Comparison of ENCODE assay signal across 16 mouse cellular contexts in genomic region chr4:76405862-76406454, GRCm38 (mm10).
DNase-seq lines count a peak whose midpoint lies in the region; ATAC-seq lines count a peak whose summit lies in the region.
"Had no signal": no experiment of that assay in that cellular context is flagged by ENCODE, and none has a peak within 500 bp of the region (broad histone marks: within the 10 kb centered on the region; RNA-seq: fewer than 3 reads in every experiment).

No protein-coding gene starts in this region.

- H3K4me2 ChIP-seq in hindbrain, embryonic 14.5 days (replicated peaks) = no peak overlapping the region
- no peak overlapping the region for H3K4me2 ChIP-seq in forebrain, embryonic 14.5 days (ENCODE audit: low read length)
- H3K4me2 ChIP-seq in neural tube, embryonic 14.5 days (ENCODE audit: low read depth, low read length) = no peak overlapping the region
- H3K4me2 ChIP-seq: limb, embryonic 13.5 days had no signal

- no peak overlapping the region for H3K27ac ChIP-seq in hindbrain, embryonic 10.5 days
- no peak overlapping the region for H3K27ac ChIP-seq in hindbrain, embryonic 14.5 days
- no peak overlapping the region for H3K27ac ChIP-seq in forebrain, embryonic 14.5 days (ENCODE audit: low read depth, low read length)
- H3K27ac ChIP-seq in midbrain, embryonic 10.5 days (replicated peaks) = 0 out of 2 replicates have a peak overlapping the region, but pooled peaks have one; percentile 7
- no peak overlapping the region for H3K27ac ChIP-seq in neural tube, embryonic 14.5 days (ENCODE audit: low read depth, low read length)
- H3K27ac ChIP-seq: heart, embryonic 10.5 days; limb, embryonic 13.5 days; macrophage had no signal

- 28% methylated on average over 5 of the region's 5 CpGs for WGBS in hindbrain, embryonic 10.5 days
- WGBS in hindbrain, embryonic 14.5 days = 13% methylated on average over 5 of the region's 5 CpGs
- WGBS in forebrain, embryonic 14.5 days = 5% methylated on average over 5 of the region's 5 CpGs
- 23% methylated on average over 5 of the region's 5 CpGs for WGBS in midbrain, embryonic 10.5 days
- 16% methylated on average over 5 of the region's 5 CpGs for WGBS in neural tube, embryonic 14.5 days

- H3K9me3 ChIP-seq in hindbrain, embryonic 10.5 days = no peaks in the 10 kb centered on the region
- no peaks in the 10 kb centered on the region for H3K9me3 ChIP-seq in hindbrain, embryonic 14.5 days (ENCODE audit: control insufficient read depth, low read length)
- H3K9me3 ChIP-seq in forebrain, embryonic 14.5 days (replicated peaks; ENCODE audit: control insufficient read depth, low read length) = no peaks in the 10 kb centered on the region
- H3K9me3 ChIP-seq in midbrain, embryonic 10.5 days (replicated peaks) = no peaks in the 10 kb centered on the region
- H3K9me3 ChIP-seq in neural tube, embryonic 14.5 days (ENCODE audit: control insufficient read depth, low read length) = no peaks in the 10 kb centered on the region
- H3K9me3 ChIP-seq: G1E; heart, embryonic 10.5 days; limb, embryonic 13.5 days had no signal

- peak; percentile 5 for DNase-seq in hindbrain, embryonic 10.5 days (ENCODE audit: low spot score)
- DNase-seq in hindbrain, embryonic 14.5 days (ENCODE audit: low spot score) = no peak
- DNase-seq in forebrain, embryonic 14.5 days (ENCODE audit: low spot score) = peak; percentile 65
- DNase-seq in midbrain, embryonic 10.5 days (ENCODE audit: low spot score) = peak; percentile 19
- DNase-seq in cerebellum, adult 8-10 months = no peak
- DNase-seq in gastrocnemius, postnatal 4 days (ENCODE audit: low spot score in 2 of 2) = no peak
- no peak for DNase-seq in adipocyte (ENCODE audit: low spot score)
- DNase-seq: adrenal gland, postnatal 36 days; heart, postnatal 36 days; kidney, adult 8-10 months; liver, postnatal 0 days had no signal

- no peak for ATAC-seq in hindbrain, embryonic 14.5 days (ENCODE audit: low FRiP score)
- 0 out of 2 replicates have a peak, but pooled peaks have one; percentile 23 for ATAC-seq in forebrain, embryonic 14.5 days
- peak; percentile 29; the same call in 1 of the 2 replicates for ATAC-seq in neural tube, embryonic 14.5 days (ENCODE audit: low read depth)
- ATAC-seq: liver, postnatal 0 days had no signal

- H3K36me3 ChIP-seq in hindbrain, embryonic 10.5 days = no peaks in the 10 kb centered on the region
- H3K36me3 ChIP-seq in hindbrain, embryonic 14.5 days (replicated peaks; ENCODE audit: control insufficient read depth, insufficient read depth) = no peaks in the 10 kb centered on the region
- no peaks in the 10 kb centered on the region for H3K36me3 ChIP-seq in forebrain, embryonic 14.5 days (ENCODE audit: control insufficient read depth, insufficient read depth, low read length)
- no peaks in the 10 kb centered on the region for H3K36me3 ChIP-seq in midbrain, embryonic 10.5 days
- H3K36me3 ChIP-seq in neural tube, embryonic 14.5 days (ENCODE audit: control insufficient read depth, insufficient read depth, low read length) = no peaks in the 10 kb centered on the region
- H3K36me3 ChIP-seq: G1E; heart, embryonic 10.5 days; limb, embryonic 13.5 days had no signal

- H3K4me3 ChIP-seq in hindbrain, embryonic 10.5 days = no peak overlapping the region
- H3K4me3 ChIP-seq in hindbrain, embryonic 14.5 days (replicated peaks; ENCODE audit: low read length) = no peak overlapping the region
- no peak overlapping the region for H3K4me3 ChIP-seq in forebrain, embryonic 14.5 days (ENCODE audit: low read depth, low read length)
- no peak overlapping the region for H3K4me3 ChIP-seq in midbrain, embryonic 10.5 days
- no peak overlapping the region for H3K4me3 ChIP-seq in neural tube, embryonic 14.5 days (ENCODE audit: low read depth, low read length)
- H3K4me3 ChIP-seq: heart, embryonic 10.5 days; limb, embryonic 13.5 days had no signal

- H3K4me1 ChIP-seq in hindbrain, embryonic 10.5 days (replicated peaks) = peaks cover 23% of the 10 kb centered on the region
- peaks cover 13% of the 10 kb centered on the region for H3K4me1 ChIP-seq in hindbrain, embryonic 14.5 days (replicated peaks; ENCODE audit: control insufficient read depth, insufficient read depth, low read length)
- H3K4me1 ChIP-seq in forebrain, embryonic 14.5 days (ENCODE audit: control insufficient read depth, insufficient read depth, low read length) = no peaks in the 10 kb centered on the region
- H3K4me1 ChIP-seq in midbrain, embryonic 10.5 days = peaks cover 31% of the 10 kb centered on the region
- no peaks in the 10 kb centered on the region for H3K4me1 ChIP-seq in neural tube, embryonic 14.5 days (ENCODE audit: control insufficient read depth, insufficient read depth, low read length)
- H3K4me1 ChIP-seq: heart, embryonic 10.5 days had no signal

- H3K27me3 ChIP-seq in hindbrain, embryonic 10.5 days (ENCODE audit: insufficient read depth, poor library complexity, severe bottlenecking) = no peaks in the 10 kb centered on the region
- H3K27me3 ChIP-seq in hindbrain, embryonic 14.5 days (ENCODE audit: control insufficient read depth, insufficient read depth, low read length) = no peaks in the 10 kb centered on the region
- no peaks in the 10 kb centered on the region for H3K27me3 ChIP-seq in forebrain, embryonic 14.5 days (replicated peaks; ENCODE audit: control insufficient read depth, insufficient read depth, low read length)
- no peaks in the 10 kb centered on the region; the same call in 1 of the 2 replicates for H3K27me3 ChIP-seq in midbrain, embryonic 10.5 days (ENCODE audit: low read depth, poor library complexity, severe bottlenecking)
- no peaks in the 10 kb centered on the region for H3K27me3 ChIP-seq in neural tube, embryonic 14.5 days (ENCODE audit: control insufficient read depth, insufficient read depth, low read length)
- H3K27me3 ChIP-seq: limb, embryonic 13.5 days had no signal

- no peak overlapping the region for H3K9ac ChIP-seq in hindbrain, embryonic 14.5 days
- H3K9ac ChIP-seq in forebrain, embryonic 14.5 days (ENCODE audit: low read length) = no peak overlapping the region
- H3K9ac ChIP-seq in neural tube, embryonic 14.5 days (replicated peaks; ENCODE audit: low read depth, low read length) = no peak overlapping the region
- H3K9ac ChIP-seq: limb, embryonic 13.5 days; liver, postnatal 0 days had no signal

Comparison
In these comparisons a context has a peak if more than half of its experiments do, and no peak if none do; other contexts are left out.
1. DNase-seq: peak in hindbrain, embryonic 10.5 days (single experiment), forebrain, embryonic 14.5 days (single experiment) and midbrain, embryonic 10.5 days (single experiment); none in hindbrain, embryonic 14.5 days (single experiment), cerebellum, adult 8-10 months (single experiment), gastrocnemius, postnatal 4 days (0 of 2) and adipocyte (single experiment).